In the genomic region with DNA sequence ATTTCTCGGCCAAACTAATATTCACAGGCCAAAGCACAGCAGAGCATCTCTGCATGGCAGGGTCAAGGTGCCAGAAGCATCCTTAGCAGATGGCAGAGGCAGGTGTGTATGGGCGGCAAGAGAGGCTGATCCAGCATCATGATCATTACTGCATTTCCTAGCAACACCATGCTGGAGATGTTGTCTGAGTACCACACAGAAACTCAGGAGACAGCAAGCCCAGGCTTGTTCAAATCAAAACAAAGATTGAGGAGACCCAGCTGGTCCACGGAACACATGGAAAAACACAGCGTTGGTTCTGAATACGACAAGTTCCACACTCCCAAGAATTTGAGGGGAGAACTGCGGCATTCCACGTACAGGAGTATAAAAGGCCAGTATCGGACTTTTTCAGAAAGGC, we compare ENCODE assay signal across 13 mouse cellular contexts.
DNase-seq lines count a peak whose midpoint lies in the region; ATAC-seq and TF ChIP-seq lines count a peak whose summit lies in the region.
"Had no signal": no experiment of that assay in that cellular context is flagged by ENCODE, and none has a peak within 500 bp of the region (broad histone marks: within the 10 kb centered on the region; RNA-seq: fewer than 3 reads in every experiment).

No protein-coding gene starts in this region.

- no peak overlapping the region for H3K9ac ChIP-seq in hindbrain, postnatal 0 days (replicated peaks; ENCODE audit: low read length)
- no peak overlapping the region for H3K9ac ChIP-seq in hindbrain, embryonic 14.5 days
- H3K9ac ChIP-seq: heart, embryonic 13.5 days; liver, postnatal 0 days had no signal

- WGBS in hindbrain, postnatal 0 days, result 63% methylated on average over 8 of the region's 8 CpGs
- WGBS in hindbrain, embryonic 14.5 days, result 78% methylated on average over 8 of the region's 8 CpGs

- H3K4me1 ChIP-seq in hindbrain, postnatal 0 days (ENCODE audit: insufficient read depth, low read length), result peaks cover 20% of the 10 kb centered on the region
- 0 out of 2 replicates have a peak, but pooled peaks cover under 1% of the 10 kb centered on the region for H3K4me1 ChIP-seq in hindbrain, embryonic 14.5 days (replicated peaks; ENCODE audit: control insufficient read depth, insufficient read depth, low read length)

- H3K9me3 ChIP-seq in hindbrain, postnatal 0 days (ENCODE audit: low read length), result no peaks in the 10 kb centered on the region
- H3K9me3 ChIP-seq in hindbrain, embryonic 14.5 days (ENCODE audit: control insufficient read depth, low read length), result no peaks in the 10 kb centered on the region
- H3K9me3 ChIP-seq: embryonic facial prominence, embryonic 10.5 days; heart, embryonic 13.5 days had no signal

- peak overlapping the region; percentile 32; the same call in 1 of the 2 replicates for H3K27ac ChIP-seq in hindbrain, postnatal 0 days
- H3K27ac ChIP-seq in hindbrain, embryonic 14.5 days, result no peak overlapping the region
- H3K27ac ChIP-seq: embryonic facial prominence, embryonic 10.5 days; heart, embryonic 13.5 days had no signal

- H3K4me2 ChIP-seq in hindbrain, postnatal 0 days (ENCODE audit: low read depth, low read length), result no peak overlapping the region
- no peak overlapping the region for H3K4me2 ChIP-seq in hindbrain, embryonic 14.5 days (replicated peaks)
- H3K4me2 ChIP-seq: heart, embryonic 13.5 days had no signal

- no peak overlapping the region for H3K4me3 ChIP-seq in hindbrain, postnatal 0 days (ENCODE audit: low read length)
- no peak overlapping the region for H3K4me3 ChIP-seq in hindbrain, embryonic 14.5 days (replicated peaks; ENCODE audit: low read length)
- H3K4me3 ChIP-seq: embryonic facial prominence, embryonic 10.5 days; heart, embryonic 13.5 days had no signal

- peak; percentile 47 for DNase-seq in hindbrain, postnatal 0 days (ENCODE audit: low spot score)
- no peak for DNase-seq in hindbrain, embryonic 14.5 days (ENCODE audit: low spot score)
- DNase-seq in layer of hippocampus, adult 8-10 months (ENCODE audit: low spot score in 2 of 2), result peak; percentile 56 to 67
- DNase-seq in layer of hippocampus, postnatal 10 days (ENCODE audit: low spot score in 2 of 2), result no peak
- peak; percentile 85 to 89 for DNase-seq in cerebellum, postnatal 10 days
- no peak for DNase-seq in embryo, embryonic 9.5 days (ENCODE audit: extremely low spot score)
- DNase-seq in right cerebral cortex, postnatal 14 days, result no peak
- DNase-seq: adrenal gland, adult 8-10 months; B cell, adult 2 months; liver, postnatal 0 days had no signal

- TF ChIP-seq CTCF in hindbrain, postnatal 0 days (IDR thresholded peaks at IDR 0.05; ENCODE audit: low read depth), result no peak

- H3K36me3 ChIP-seq in hindbrain, postnatal 0 days (ENCODE audit: insufficient read depth, low read length), result no peaks in the 10 kb centered on the region
- no peaks in the 10 kb centered on the region for H3K36me3 ChIP-seq in hindbrain, embryonic 14.5 days (replicated peaks; ENCODE audit: control insufficient read depth, insufficient read depth)
- H3K36me3 ChIP-seq: embryonic facial prominence, embryonic 10.5 days had no signal

- H3K27me3 ChIP-seq in hindbrain, postnatal 0 days (ENCODE audit: insufficient read depth, low read length), result no peaks in the 10 kb centered on the region
- no peaks in the 10 kb centered on the region for H3K27me3 ChIP-seq in hindbrain, embryonic 14.5 days (ENCODE audit: control insufficient read depth, insufficient read depth, low read length)
- H3K27me3 ChIP-seq: heart, embryonic 13.5 days had no signal

- no peak for ATAC-seq in hindbrain, postnatal 0 days
- no peak for ATAC-seq in hindbrain, embryonic 14.5 days (ENCODE audit: low FRiP score)
- peak; percentile 43; the same call in 1 of the 2 replicates for ATAC-seq in cerebellum, adult (ENCODE audit: insufficient number of reproducible peaks, low FRiP score, low TSS enrichment)

Comparison
In these comparisons a context has a peak if more than half of its experiments do, and no peak if none do; other contexts are left out.
1. DNase-seq: peak in hindbrain, postnatal 0 days (single experiment), layer of hippocampus, adult 8-10 months (2 of 2) and cerebellum, postnatal 10 days (2 of 2); none in hindbrain, embryonic 14.5 days (single experiment), layer of hippocampus, postnatal 10 days (0 of 2), embryo, embryonic 9.5 days (single experiment) and right cerebral cortex, postnatal 14 days (single experiment).